Mouse (Mus musculus): ENCODE data around the gene Miga2. TPM values are rescaled to one million over a fixed set of nuclear protein-coding genes. Genes with fewer than 3 reads are reported as not detected.

The Miga2 gene
- polyA plus RNA-seq, 1 experiment from 2014 or later = 22.9 TPM

DNA sequence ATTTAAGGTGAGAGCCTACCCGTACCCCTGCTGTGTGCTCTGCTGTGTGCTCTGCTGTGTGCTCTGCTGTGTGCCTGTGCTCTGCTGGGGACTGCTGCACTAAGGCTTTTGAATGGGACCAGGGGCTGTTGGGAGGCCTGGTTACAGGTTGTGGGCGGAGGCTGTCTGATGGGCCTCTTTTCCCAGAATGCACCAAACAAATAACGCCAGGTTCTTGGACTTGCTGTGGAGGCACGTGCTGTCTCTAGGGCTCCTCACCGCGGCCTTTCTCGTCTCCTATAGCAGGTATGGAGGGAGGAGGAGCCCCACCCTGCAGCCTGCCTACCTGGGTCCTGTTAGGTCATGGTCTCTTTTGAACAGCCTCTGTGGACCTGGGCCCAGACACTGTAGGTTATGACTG is 32.2 kb downstream of the Miga2 start:
- no peaks in the 10 kb centered on the region for H3K9me3 ChIP-seq (replicated peaks; ENCODE audit: control insufficient read depth, low read length)
- no peak overlapping the region for H3K4me3 ChIP-seq (ENCODE audit: low read depth, low read length)
- no peak for ATAC-seq (replicated peaks; ENCODE audit: insufficient number of reproducible peaks, low FRiP score, low TSS enrichment)
- no peak overlapping the region for H3K27ac ChIP-seq (ENCODE audit: low read depth, low read length)
- H3K27me3 ChIP-seq (ENCODE audit: control insufficient read depth, insufficient read depth, low read length) = no peaks in the 10 kb centered on the region
- H3K36me3 ChIP-seq (ENCODE audit: control insufficient read depth, insufficient read depth, low read length) = peaks cover 13% of the 10 kb centered on the region
- H3K9ac ChIP-seq (ENCODE audit: low read depth, low read length) = no peak overlapping the region
- H3K4me2 ChIP-seq = no peak overlapping the region
- H3K4me1 ChIP-seq (ENCODE audit: control insufficient read depth, insufficient read depth, low read length) = peaks cover 13% of the 10 kb centered on the region
- WGBS (ENCODE audit: insufficient replicate concordance) = 83% methylated on average over 7 of the region's 7 CpGs

DNA sequence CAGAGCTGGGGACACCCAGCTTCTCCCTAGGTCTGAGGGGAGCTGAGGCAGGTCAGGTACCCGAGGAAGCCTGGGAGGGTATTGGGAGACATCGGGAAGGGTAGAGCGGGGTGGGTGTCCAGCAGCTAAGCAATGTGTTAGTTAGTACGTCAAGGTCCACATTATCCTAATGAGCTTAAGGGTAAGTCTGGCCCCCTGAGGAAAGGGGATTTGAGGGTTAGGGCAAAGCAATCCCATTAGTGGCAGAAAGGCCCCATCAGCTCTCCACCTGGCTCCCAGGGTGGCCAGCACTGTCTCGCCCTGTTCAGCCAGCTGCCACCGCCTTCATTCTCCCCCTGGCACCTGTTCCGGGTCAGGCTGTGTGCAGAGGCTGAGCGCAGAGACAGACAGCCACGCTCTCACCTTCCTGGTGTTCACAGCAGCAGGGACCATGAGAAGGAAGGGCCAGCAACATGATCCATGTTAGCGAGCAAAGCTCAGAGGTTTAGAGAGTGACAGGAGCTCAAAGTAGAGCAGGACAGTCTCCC is 34.0 kb downstream of the Miga2 start:
- Histone ChIP-seq H3K27me3 (ENCODE audit: control insufficient read depth, insufficient read depth, low read length) (no peaks in the 10 kb centered on the region), H3K9me3 (replicated peaks; ENCODE audit: control insufficient read depth, low read length) (no peaks in the 10 kb centered on the region), H3K4me2 (no peak overlapping the region), H3K9ac (ENCODE audit: low read depth, low read length) (no peak overlapping the region), H3K27ac (ENCODE audit: low read depth, low read length) (no peak overlapping the region), H3K4me3 (ENCODE audit: low read depth, low read length) (no peak overlapping the region), H3K4me1 (ENCODE audit: control insufficient read depth, insufficient read depth, low read length) (peaks cover 12% of the 10 kb centered on the region), H3K36me3 (ENCODE audit: control insufficient read depth, insufficient read depth, low read length) (peaks cover 19% of the 10 kb centered on the region)
- 84% methylated on average over 10 of the region's 10 CpGs for WGBS (ENCODE audit: insufficient replicate concordance)
- no peak for ATAC-seq (replicated peaks; ENCODE audit: insufficient number of reproducible peaks, low FRiP score, low TSS enrichment)

DNA sequence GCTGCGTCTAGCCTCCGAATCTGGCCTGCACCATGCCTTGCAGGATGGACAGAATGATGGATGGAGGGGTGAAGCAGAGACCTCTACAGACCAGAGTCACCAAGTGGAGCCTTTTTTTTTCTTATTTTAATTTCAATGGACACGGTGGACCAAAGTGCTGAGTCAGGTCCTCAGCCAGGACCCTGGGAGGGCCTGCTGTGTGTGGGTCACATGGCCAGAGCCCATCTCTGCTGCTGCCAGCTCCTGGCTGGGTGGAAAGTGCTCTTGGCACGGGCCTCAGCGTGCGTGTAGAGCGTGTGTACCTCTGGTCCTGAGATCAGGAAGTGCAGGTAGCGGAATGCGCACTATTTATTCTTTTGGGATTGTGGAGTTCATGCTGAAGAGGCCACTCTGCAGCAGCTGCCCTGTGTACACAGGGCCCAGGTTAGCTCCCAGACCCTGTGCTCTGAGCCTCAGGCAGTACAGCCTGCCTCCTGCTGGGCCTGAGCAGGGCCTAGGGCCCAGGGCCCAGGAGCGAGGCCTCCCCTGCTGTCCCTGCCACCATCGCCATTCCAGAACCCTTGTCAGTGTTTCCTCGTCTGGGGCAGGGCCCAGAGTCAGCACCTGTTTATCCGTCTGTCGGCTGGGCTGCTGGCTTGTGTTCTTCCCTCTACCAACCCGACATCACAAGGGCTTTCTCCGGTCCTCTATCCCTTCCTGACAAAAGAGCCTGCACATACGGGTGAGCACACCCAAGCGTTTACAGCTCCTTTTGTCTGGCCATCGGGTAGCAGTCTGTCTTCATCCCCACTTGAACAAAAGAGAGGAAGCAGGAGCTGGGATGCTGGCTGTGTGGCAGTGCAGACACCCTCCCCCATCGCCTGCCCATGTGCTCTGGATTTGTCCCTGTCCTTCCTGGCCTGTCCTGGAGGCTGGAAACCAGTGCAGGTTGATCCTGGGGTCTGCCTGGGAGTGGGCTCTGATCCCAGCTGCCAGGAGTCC is 35.4 kb downstream of the Miga2 start:
- ATAC-seq (replicated peaks; ENCODE audit: insufficient number of reproducible peaks, low FRiP score, low TSS enrichment) = no peak
- H3K4me1 ChIP-seq (ENCODE audit: control insufficient read depth, insufficient read depth, low read length) = no peaks in the 10 kb centered on the region; the same call in 1 of the 2 replicates
- peaks cover 24% of the 10 kb centered on the region for H3K36me3 ChIP-seq (ENCODE audit: control insufficient read depth, insufficient read depth, low read length)
- WGBS (ENCODE audit: insufficient replicate concordance) = 70% methylated on average over 20 of the region's 20 CpGs
- peak overlapping the region; percentile 30; the same call in 1 of the 2 replicates for H3K9ac ChIP-seq (ENCODE audit: low read depth, low read length)
- H3K27me3 ChIP-seq (ENCODE audit: control insufficient read depth, insufficient read depth, low read length) = no peaks in the 10 kb centered on the region
- H3K4me3 ChIP-seq (ENCODE audit: low read depth, low read length) = no peak overlapping the region
- H3K9me3 ChIP-seq (replicated peaks; ENCODE audit: control insufficient read depth, low read length) = no peaks in the 10 kb centered on the region
- 0 out of 2 replicates have a peak overlapping the region, but pooled peaks have one; percentile 16 for H3K27ac ChIP-seq (ENCODE audit: low read depth, low read length)
- H3K4me2 ChIP-seq = no peak overlapping the region

DNA sequence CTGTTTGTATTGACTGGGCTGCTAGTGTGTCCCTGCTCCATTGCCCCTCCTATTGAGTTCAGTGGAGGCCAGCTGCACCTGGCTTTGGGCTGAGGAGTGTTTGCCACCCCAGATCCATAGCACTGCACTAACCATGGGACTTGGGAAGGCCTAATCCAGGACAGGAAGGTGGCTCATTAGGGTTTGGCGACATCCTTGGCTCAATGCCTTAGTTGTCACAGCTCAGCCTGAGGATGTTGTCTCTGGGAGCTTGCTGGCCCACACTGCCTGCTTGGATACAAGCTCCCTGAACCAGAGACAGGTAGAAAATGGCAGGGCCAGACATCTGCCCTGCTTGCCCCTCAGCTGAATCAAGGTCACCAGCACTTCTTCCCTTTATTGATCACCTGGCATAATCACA is 37.5 kb downstream of the Miga2 start:
- H3K36me3 ChIP-seq (ENCODE audit: control insufficient read depth, insufficient read depth, low read length) = peaks cover 31% of the 10 kb centered on the region

DNA sequence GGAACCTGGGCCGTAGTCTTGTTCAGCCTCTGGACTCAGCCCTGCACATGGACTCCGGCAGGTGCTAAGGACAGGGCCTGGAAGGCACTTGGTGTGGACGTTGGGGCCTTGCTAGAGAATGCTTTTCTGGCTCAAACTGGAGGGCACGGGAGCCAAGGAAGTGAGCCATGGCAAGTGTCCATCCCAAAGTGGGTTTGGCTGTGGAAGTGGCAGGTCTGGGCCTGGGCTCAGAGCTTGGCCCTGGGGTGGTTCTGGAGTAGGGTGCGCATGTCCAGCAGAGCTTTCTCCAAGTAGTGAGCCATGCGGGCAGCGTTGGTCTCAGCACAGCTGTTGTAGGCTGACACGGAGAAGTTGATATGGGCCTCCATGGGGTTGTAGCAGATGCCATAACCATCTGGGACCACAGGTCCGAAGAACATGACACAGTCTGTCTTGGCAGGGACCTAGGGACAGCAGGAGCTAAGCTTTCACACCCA is 38.4 kb downstream of the Miga2 start:
- Histone ChIP-seq H3K9me3 (replicated peaks; ENCODE audit: control insufficient read depth, low read length) (no peaks in the 10 kb centered on the region), H3K27me3 (ENCODE audit: control insufficient read depth, insufficient read depth, low read length) (no peaks in the 10 kb centered on the region), H3K4me3 (ENCODE audit: low read depth, low read length) (no peak overlapping the region), H3K27ac (ENCODE audit: low read depth, low read length) (no peak overlapping the region), H3K4me1 (ENCODE audit: control insufficient read depth, insufficient read depth, low read length) (no peaks in the 10 kb centered on the region; the same call in 1 of the 2 replicates), H3K4me2 (no peak overlapping the region), H3K9ac (ENCODE audit: low read depth, low read length) (no peak overlapping the region), H3K36me3 (ENCODE audit: control insufficient read depth, insufficient read depth, low read length) (peaks cover 34% of the 10 kb centered on the region)
- WGBS (ENCODE audit: insufficient replicate concordance) = 87% methylated on average over 9 of the region's 9 CpGs
- no peak for ATAC-seq (replicated peaks; ENCODE audit: insufficient number of reproducible peaks, low FRiP score, low TSS enrichment)

More for the DNA sequence above, 37.5 kb downstream of the Miga2 start:
- 83% methylated on average over 1 of the region's 1 CpGs for WGBS (ENCODE audit: insufficient replicate concordance)
- H3K27ac ChIP-seq (ENCODE audit: low read depth, low read length) = no peak overlapping the region
- no peak overlapping the region for H3K4me3 ChIP-seq (ENCODE audit: low read depth, low read length)
- ATAC-seq (replicated peaks; ENCODE audit: insufficient number of reproducible peaks, low FRiP score, low TSS enrichment) = no peak
- H3K4me1 ChIP-seq (ENCODE audit: control insufficient read depth, insufficient read depth, low read length) = no peaks in the 10 kb centered on the region; the same call in 1 of the 2 replicates
- H3K9ac ChIP-seq (ENCODE audit: low read depth, low read length) = no peak overlapping the region
- no peaks in the 10 kb centered on the region for H3K9me3 ChIP-seq (replicated peaks; ENCODE audit: control insufficient read depth, low read length)
- no peaks in the 10 kb centered on the region for H3K27me3 ChIP-seq (ENCODE audit: control insufficient read depth, insufficient read depth, low read length)
- no peak overlapping the region for H3K4me2 ChIP-seq

DNA sequence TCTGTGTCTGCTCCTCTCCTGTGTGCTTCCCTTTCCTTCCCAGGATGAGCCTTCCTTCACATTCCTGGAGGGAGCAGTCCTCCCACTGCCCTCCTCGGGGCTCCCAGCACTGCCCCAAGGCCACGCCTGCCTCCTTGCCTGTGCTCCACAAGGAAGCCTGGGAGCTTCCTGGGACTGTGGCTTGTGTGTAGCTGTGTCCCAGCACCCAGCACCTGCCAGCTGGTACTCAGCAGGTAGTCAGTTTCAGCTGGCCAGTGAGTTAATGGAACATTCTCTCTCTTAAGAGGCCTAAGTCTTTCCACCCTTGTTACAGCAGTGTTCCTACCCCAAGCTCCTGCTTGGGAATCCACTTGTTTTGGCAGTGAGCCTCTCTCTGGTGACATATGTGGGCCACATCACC is 38.8 kb downstream of the Miga2 start:
- Histone ChIP-seq H3K9me3 (replicated peaks; ENCODE audit: control insufficient read depth, low read length) (no peaks in the 10 kb centered on the region), H3K4me1 (ENCODE audit: control insufficient read depth, insufficient read depth, low read length) (no peaks in the 10 kb centered on the region; the same call in 1 of the 2 replicates), H3K36me3 (ENCODE audit: control insufficient read depth, insufficient read depth, low read length) (peaks cover 29% of the 10 kb centered on the region), H3K27ac (ENCODE audit: low read depth, low read length) (no peak overlapping the region), H3K4me2 (no peak overlapping the region), H3K9ac (ENCODE audit: low read depth, low read length) (no peak overlapping the region), H3K4me3 (ENCODE audit: low read depth, low read length) (no peak overlapping the region), H3K27me3 (ENCODE audit: control insufficient read depth, insufficient read depth, low read length) (no peaks in the 10 kb centered on the region)
- ATAC-seq (replicated peaks; ENCODE audit: insufficient number of reproducible peaks, low FRiP score, low TSS enrichment) = no peak
- 52% methylated on average over 2 of the region's 2 CpGs for WGBS (ENCODE audit: insufficient replicate concordance)

DNA sequence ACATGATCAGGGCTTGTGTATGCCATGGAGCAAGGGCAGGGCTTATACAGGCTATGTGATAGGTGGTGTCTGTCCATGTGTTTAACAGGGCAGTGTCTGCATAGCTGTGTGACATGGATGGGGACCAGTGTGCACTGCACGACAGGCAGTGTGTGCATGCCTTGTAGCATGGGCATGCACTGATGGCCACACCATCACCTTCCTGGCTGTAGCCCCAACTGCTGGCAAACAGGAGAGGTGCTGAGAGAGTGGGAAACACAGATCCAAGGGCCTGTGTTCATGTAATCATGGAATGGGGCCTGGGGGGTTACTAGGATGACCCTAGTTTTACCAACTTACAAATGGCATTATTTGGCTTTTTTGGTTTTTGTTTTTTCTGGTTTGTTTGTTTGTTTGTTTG is 39.8 kb downstream of the Miga2 start:
- H3K4me2 ChIP-seq = no peak overlapping the region
- no peaks in the 10 kb centered on the region for H3K9me3 ChIP-seq (replicated peaks; ENCODE audit: control insufficient read depth, low read length)
- H3K9ac ChIP-seq (ENCODE audit: low read depth, low read length) = no peak overlapping the region
- no peak overlapping the region for H3K4me3 ChIP-seq (ENCODE audit: low read depth, low read length)
- H3K4me1 ChIP-seq (ENCODE audit: control insufficient read depth, insufficient read depth, low read length) = no peaks in the 10 kb centered on the region
- no peak overlapping the region for H3K27ac ChIP-seq (ENCODE audit: low read depth, low read length)
- ATAC-seq (replicated peaks; ENCODE audit: insufficient number of reproducible peaks, low FRiP score, low TSS enrichment) = no peak
- H3K36me3 ChIP-seq (ENCODE audit: control insufficient read depth, insufficient read depth, low read length) = peaks cover 24% of the 10 kb centered on the region
- 90% methylated on average over 1 of the region's 1 CpGs for WGBS (ENCODE audit: insufficient replicate concordance)
- H3K27me3 ChIP-seq (ENCODE audit: control insufficient read depth, insufficient read depth, low read length) = no peaks in the 10 kb centered on the region

DNA sequence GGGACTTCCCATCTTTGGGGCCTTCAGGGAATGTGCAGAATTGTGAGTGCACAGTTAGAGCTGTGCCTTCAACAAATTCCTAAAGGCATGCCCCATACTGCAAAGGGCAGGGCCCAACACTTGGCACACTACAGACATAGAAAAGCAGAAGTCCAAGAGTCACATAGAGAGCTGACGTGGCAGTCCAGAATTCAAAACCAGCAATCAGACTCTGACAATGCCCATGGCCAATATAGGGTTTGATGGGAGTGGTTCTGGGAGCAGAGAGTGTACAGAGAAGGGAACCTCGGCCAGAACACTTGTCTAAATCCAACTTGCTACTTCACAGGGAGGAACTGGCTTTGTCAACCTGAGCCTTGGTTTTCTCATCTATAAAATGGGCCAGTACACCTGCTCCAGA is 43.2 kb downstream of the Miga2 start:
- Histone ChIP-seq H3K4me2 (no peak overlapping the region), H3K9me3 (replicated peaks; ENCODE audit: control insufficient read depth, low read length) (no peaks in the 10 kb centered on the region), H3K4me1 (ENCODE audit: control insufficient read depth, insufficient read depth, low read length) (peaks cover 3% of the 10 kb centered on the region; the same call in 1 of the 2 replicates), H3K27me3 (ENCODE audit: control insufficient read depth, insufficient read depth, low read length) (no peaks in the 10 kb centered on the region), H3K27ac (ENCODE audit: low read depth, low read length) (no peak overlapping the region), H3K9ac (ENCODE audit: low read depth, low read length) (no peak overlapping the region), H3K36me3 (ENCODE audit: control insufficient read depth, insufficient read depth, low read length) (peaks cover 21% of the 10 kb centered on the region), H3K4me3 (ENCODE audit: low read depth, low read length) (no peak overlapping the region)
- 81% methylated on average over 2 of the region's 2 CpGs for WGBS (ENCODE audit: insufficient replicate concordance)
- no peak for ATAC-seq (replicated peaks; ENCODE audit: insufficient number of reproducible peaks, low FRiP score, low TSS enrichment)
